Mouse (Mus musculus) lung, adult 2 months (tissue): ENCODE results near the gene Oxct1.

Experiments
- CTCF ChIP-seq: fragments of 200-500 bp; IDR thresholded peaks from 2 replicates; pipeline ENCODE4 v1.5.1; 2011; ENCODE audit warnings: mild to moderate bottlenecking, low read length, control low read depth; ENCODE audit not compliant: insufficient read depth
- POLR2A ChIP-seq: fragments of 200-500 bp; IDR thresholded peaks from 2 replicates; pipeline ENCODE4 v1.6.1; 2011; ENCODE audit warnings: low read depth, mild to moderate bottlenecking, control low read depth, low read length, borderline replicate concordance; ENCODE audit errors: extremely low read depth

GRCm38 (mm10) chr15:4024726-4025507 is 1.3 kb upstream of the Oxct1 start:
- TF ChIP-seq POLR2A (no peak), CTCF (no peak)
